ENCODE assay signal across 8 mouse cellular contexts in the genomic region with DNA sequence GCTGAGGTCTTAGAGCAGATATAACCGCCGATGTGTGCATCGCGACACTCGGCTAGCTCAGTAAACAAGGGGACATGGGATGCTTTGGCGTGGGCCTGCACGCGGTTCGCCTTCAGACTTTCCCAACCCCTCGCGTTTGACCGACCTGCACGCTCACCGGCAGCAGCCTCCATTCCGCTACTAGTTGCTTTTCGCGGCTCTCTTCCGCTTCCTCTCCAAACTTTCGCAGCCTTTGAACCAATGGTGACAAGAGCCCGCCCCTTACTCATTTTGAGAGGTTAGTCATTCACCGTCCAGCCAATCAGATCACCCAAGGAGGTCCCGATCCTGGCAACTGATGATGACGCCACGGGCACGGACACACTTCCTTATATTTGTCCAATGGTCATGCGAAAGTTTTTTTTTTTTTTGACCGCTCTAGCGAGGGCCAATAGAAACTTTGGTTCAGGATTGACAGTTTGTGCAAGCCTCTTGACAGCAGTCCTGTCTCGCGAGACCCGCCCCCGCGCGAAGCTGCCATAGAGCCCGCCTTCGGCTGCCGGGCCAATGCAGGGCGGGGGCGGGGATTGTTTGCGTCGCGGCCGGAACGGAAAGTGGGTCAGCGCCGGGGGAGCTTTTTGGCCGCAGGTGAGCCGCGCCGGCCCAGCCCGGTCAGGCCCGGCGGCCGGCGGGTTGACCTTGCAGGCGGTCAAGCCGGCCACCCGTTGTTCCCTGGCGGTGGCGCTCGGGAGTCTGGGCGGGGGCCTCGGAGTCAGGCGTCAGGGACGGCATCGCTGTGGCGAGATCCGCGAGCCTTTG. TPM values are rescaled to one million over a fixed set of nuclear protein-coding genes. Genes with fewer than 3 reads are reported as not detected.
A peak's percentile ranks its signal among the peaks of the same experiment; 100 is the strongest.
DNase-seq lines count a peak whose midpoint lies in the region; ATAC-seq and TF ChIP-seq lines count a peak whose summit lies in the region.

TSS of gene Nubp2 (minus strand) at position 216 of the 798 bp plus-strand sequence.
TSS of gene Spsb3 (plus strand) at position 510 of the 798 bp plus-strand sequence.

- H3K27ac ChIP-seq in embryonic facial prominence, embryonic 14.5 days (replicated peaks; ENCODE audit: low read depth, low read length): peak within 1 kb of the TSS; percentile 42; the same call in 1 of the 2 replicates
- H3K27ac ChIP-seq in heart, adult 2 months: peak within 1 kb of the TSS; percentile 93
- H3K27ac ChIP-seq in limb, embryonic 13.5 days: no peak within 1 kb of the TSS; the same call in 1 of the 2 replicates
- H3K27ac ChIP-seq in midbrain, embryonic 16.5 days (ENCODE audit: low read length): peak within 1 kb of the TSS; percentile 80

- WGBS in embryonic facial prominence, embryonic 14.5 days: under 1% methylated on average over 58 of the region's 69 CpGs
- under 1% methylated on average over 69 of the region's 69 CpGs for WGBS in heart, adult 2 months
- WGBS in limb, embryonic 13.5 days: under 1% methylated on average over 69 of the region's 69 CpGs
- WGBS in midbrain, embryonic 16.5 days: under 1% methylated on average over 69 of the region's 69 CpGs

- H3K4me1 ChIP-seq in embryonic facial prominence, embryonic 14.5 days (ENCODE audit: control insufficient read depth, insufficient read depth, low read length): peaks cover 15% of the 10 kb centered on the region
- H3K4me1 ChIP-seq in heart, adult 2 months (ENCODE audit: control insufficient read depth, insufficient read depth, low read length): peaks cover 15% of the 10 kb centered on the region
- peaks cover 25% of the 10 kb centered on the region for H3K4me1 ChIP-seq in limb, embryonic 13.5 days
- H3K4me1 ChIP-seq in midbrain, embryonic 16.5 days (ENCODE audit: control insufficient read depth, insufficient read depth, low read length): peaks cover 32% of the 10 kb centered on the region

- H3K4me2 ChIP-seq in embryonic facial prominence, embryonic 14.5 days (ENCODE audit: low read depth, low read length): peak within 1 kb of the TSS; percentile 93
- H3K4me2 ChIP-seq in limb, embryonic 13.5 days (replicated peaks): peak within 1 kb of the TSS; percentile 98
- peak within 1 kb of the TSS; percentile 94 for H3K4me2 ChIP-seq in midbrain, embryonic 16.5 days (ENCODE audit: low read length)

- TF ChIP-seq CTCF in heart, adult 2 months (IDR thresholded peaks at IDR 0.05): peak; percentile 62

- no peak for TF ChIP-seq EP300 in heart, adult 2 months (IDR thresholded peaks at IDR 0.05; ENCODE audit: insufficient read depth, low read depth, low read length)

- no peaks in the 10 kb centered on the region for H3K27me3 ChIP-seq in embryonic facial prominence, embryonic 14.5 days (replicated peaks; ENCODE audit: control insufficient read depth, insufficient read depth, low read length)
- H3K27me3 ChIP-seq in heart, adult 2 months (ENCODE audit: control insufficient read depth, insufficient read depth, low read length): no peaks in the 10 kb centered on the region
- H3K27me3 ChIP-seq in limb, embryonic 13.5 days: no peaks in the 10 kb centered on the region
- no peaks in the 10 kb centered on the region for H3K27me3 ChIP-seq in midbrain, embryonic 16.5 days (ENCODE audit: control insufficient read depth, insufficient read depth, low read depth, low read length)

- peak; percentile 96 for ATAC-seq in embryonic facial prominence, embryonic 14.5 days (ENCODE audit: low read depth)
- ATAC-seq in limb, embryonic 13.5 days (ENCODE audit: low FRiP score, low read depth): peak; percentile 97
- peak; percentile 96 for ATAC-seq in midbrain, embryonic 16.5 days

- H3K79me2 ChIP-seq in heart, adult 2 months (replicated peaks; ENCODE audit: control insufficient read depth, insufficient read depth, low read length): no peaks in the 10 kb centered on the region

- peaks cover 44% of the 10 kb centered on the region for H3K36me3 ChIP-seq in embryonic facial prominence, embryonic 14.5 days (ENCODE audit: control insufficient read depth, insufficient read depth, low read length)
- H3K36me3 ChIP-seq in heart, adult 2 months (ENCODE audit: control insufficient read depth, insufficient read depth, low read length): no peaks in the 10 kb centered on the region
- H3K36me3 ChIP-seq in limb, embryonic 13.5 days: peaks cover 40% of the 10 kb centered on the region
- peaks cover 22% of the 10 kb centered on the region for H3K36me3 ChIP-seq in midbrain, embryonic 16.5 days (ENCODE audit: control insufficient read depth, insufficient read depth, low read length)

- peak within 1 kb of the TSS; percentile 82 for H3K9ac ChIP-seq in embryonic facial prominence, embryonic 14.5 days (ENCODE audit: low read depth, low read length)
- peak within 1 kb of the TSS; percentile 84 for H3K9ac ChIP-seq in heart, adult 2 months (ENCODE audit: low read depth, low read length)
- peak within 1 kb of the TSS; percentile 86 for H3K9ac ChIP-seq in limb, embryonic 13.5 days
- peak within 1 kb of the TSS; percentile 86 for H3K9ac ChIP-seq in midbrain, embryonic 16.5 days (ENCODE audit: low read depth, low read length)

- peak; percentile 100 for DNase-seq in 3T3-L1 (ENCODE audit: low read depth, low spot score)
- DNase-seq in adrenal gland, postnatal 4 days (ENCODE audit: low spot score in 2 of 2): peak; percentile 92 to 93
- peak; percentile 100 for DNase-seq in embryonic facial prominence, embryonic 14.5 days (ENCODE audit: low spot score)
- DNase-seq in heart, adult 2 months: peak; percentile 97 to 98
- DNase-seq in kidney, adult 8-10 months: peak; percentile 99
- DNase-seq in spleen, postnatal 10 days (ENCODE audit: low spot score in 2 of 2): peak; percentile 93 to 98

- no peaks in the 10 kb centered on the region for H3K9me3 ChIP-seq in embryonic facial prominence, embryonic 14.5 days (ENCODE audit: control insufficient read depth, low read length)
- H3K9me3 ChIP-seq in limb, embryonic 13.5 days: no peaks in the 10 kb centered on the region
- no peaks in the 10 kb centered on the region for H3K9me3 ChIP-seq in midbrain, embryonic 16.5 days (replicated peaks; ENCODE audit: control insufficient read depth, low read length, poor library complexity, severe bottlenecking)

- H3K4me3 ChIP-seq in embryonic facial prominence, embryonic 14.5 days (ENCODE audit: low read depth, low read length): peak within 1 kb of the TSS; percentile 86
- peak within 1 kb of the TSS; percentile 95 for H3K4me3 ChIP-seq in heart, adult 2 months
- peak within 1 kb of the TSS; percentile 86 for H3K4me3 ChIP-seq in limb, embryonic 13.5 days
- H3K4me3 ChIP-seq in midbrain, embryonic 16.5 days (ENCODE audit: low read depth, low read length): peak within 1 kb of the TSS; percentile 93

- TF ChIP-seq POLR2A in heart, adult 2 months (IDR thresholded peaks at IDR 0.05; ENCODE audit: insufficient read depth, low read depth, low read length): peak; percentile 90

- intact Hi-C loops in heart, adult 2 months (cut with DNase I): no loop called here

RNA-seq across cellular contexts. Expression of gene Nubp2, which starts in this region (rescaled TPM):
- total RNA-seq in adrenal gland, postnatal 4 days (2021): 10 to 100 TPM; 51.9 to 55.3 TPM
- 47.5 and 48.0 TPM in 2 replicates for polyA plus RNA-seq in embryonic facial prominence, embryonic 14.5 days (2014; fragmentation: Nextera tagmentation; extraction: Ambion mirVana)
- total RNA-seq in heart, adult 2 months (2021): 10 to 100 TPM; 18.2 to 22.7 TPM
- 17.8 and 17.9 TPM in 2 replicates for polyA plus RNA-seq in heart, adult 2 months (2012; rRNA removed)
- polyA plus RNA-seq in limb, embryonic 13.5 days (2015; fragmentation: Nextera tagmentation; extraction: Ambion mirVana): 49.6 and 49.8 TPM in 2 replicates
- 54.3 and 54.7 TPM in 2 replicates for polyA plus RNA-seq in midbrain, embryonic 16.5 days (2015; fragmentation: Nextera tagmentation; extraction: Ambion mirVana)

RNA-seq across cellular contexts. Expression of gene Spsb3, which starts in this region (rescaled TPM):
- 10 to 100 TPM; 35.5 to 37.8 TPM for total RNA-seq in adrenal gland, postnatal 4 days (2021)
- polyA plus RNA-seq in embryonic facial prominence, embryonic 14.5 days (2014; fragmentation: Nextera tagmentation; extraction: Ambion mirVana): 40.8 and 41.7 TPM in 2 replicates
- 10 to 100 TPM; 30.4 to 33.8 TPM for total RNA-seq in heart, adult 2 months (2021)
- 47.0 and 66.2 TPM in 2 replicates for polyA plus RNA-seq in heart, adult 2 months (2012; rRNA removed)
- 38.5 and 40.0 TPM in 2 replicates for polyA plus RNA-seq in limb, embryonic 13.5 days (2015; fragmentation: Nextera tagmentation; extraction: Ambion mirVana)
- polyA plus RNA-seq in midbrain, embryonic 16.5 days (2015; fragmentation: Nextera tagmentation; extraction: Ambion mirVana): 85.8 and 90.5 TPM in 2 replicates
